Mouse (Mus musculus): ENCODE data around the gene Gtf2i. TPM values are rescaled to one million over a fixed set of nuclear protein-coding genes. Genes with fewer than 3 reads are reported as not detected.

Gtf2i gene
- total RNA-seq, 4 experiments from 2014 or later = 109 to 119 (median 112) TPM

- DNase-seq (ENCODE audit: low spot score in 2 of 2) = no peak
Observed at GRCm38 (mm10) chr5:134246146-134246545, 68.4 kb downstream of the Gtf2i start.

GRCm38 (mm10) chr5:134244890-134245289 is 69.7 kb downstream of the Gtf2i start:
- no peak for DNase-seq (ENCODE audit: low spot score in 2 of 2)

- DNase-seq (ENCODE audit: low spot score in 2 of 2) = no peak
Observed at GRCm38 (mm10) chr5:134243661-134244436, 70.7 kb downstream of the Gtf2i start.

- DNase-seq (ENCODE audit: low spot score in 2 of 2) = no peak
Observed at GRCm38 (mm10) chr5:134241831-134242230, 72.7 kb downstream of the Gtf2i start.

DNA sequence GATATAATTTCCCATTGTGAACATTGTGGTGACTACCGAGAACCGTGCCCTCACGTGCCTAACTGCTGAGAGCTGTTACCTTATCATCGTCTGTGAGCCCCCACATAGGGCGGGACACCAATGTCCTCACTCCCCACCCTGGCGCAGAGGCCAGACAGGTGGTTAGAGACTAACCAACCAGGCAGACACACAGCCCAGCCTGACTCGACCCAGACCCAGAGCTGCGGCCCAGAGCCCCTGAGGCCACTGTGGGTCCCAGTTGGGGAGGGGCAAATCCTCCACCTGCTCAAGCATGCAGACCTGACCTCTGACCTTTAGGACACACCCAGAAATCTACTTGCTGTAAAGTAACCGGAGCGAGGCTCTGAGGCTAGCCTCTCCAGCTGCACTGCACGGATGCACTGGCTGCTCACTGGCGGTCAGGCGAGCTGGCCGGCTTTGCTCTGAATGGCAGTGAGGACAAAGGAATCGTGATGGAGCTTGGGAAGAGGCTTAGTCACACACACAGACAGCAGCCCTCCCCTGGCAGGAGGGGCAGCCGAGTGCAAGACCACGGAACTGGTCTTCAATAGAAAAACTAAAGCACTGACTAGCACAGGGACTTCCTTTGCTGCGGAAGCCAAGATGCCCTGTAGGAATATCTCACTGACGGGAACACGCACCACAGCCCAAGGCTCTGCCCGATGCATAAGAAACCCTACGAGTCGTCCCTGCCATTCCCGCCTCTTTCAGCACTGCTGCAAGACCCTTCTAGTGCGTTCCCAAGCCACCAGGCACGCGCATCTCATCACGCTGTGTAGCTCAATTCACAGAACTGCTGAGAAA is 76.4 kb downstream of the Gtf2i start:
- DNase-seq (ENCODE audit: low spot score in 2 of 2) = no peak

- no peak for DNase-seq (ENCODE audit: low spot score in 2 of 2)
Observed at GRCm38 (mm10) chr5:134237508-134237907, 77.1 kb downstream of the Gtf2i start.

GRCm38 (mm10) chr5:134236796-134237195 is 77.8 kb downstream of the Gtf2i start:
- no peak for DNase-seq (ENCODE audit: low spot score in 2 of 2)

GRCm38 (mm10) chr5:134236241-134236640 is 78.3 kb downstream of the Gtf2i start:
- no peak for DNase-seq (ENCODE audit: low spot score in 2 of 2)

DNA sequence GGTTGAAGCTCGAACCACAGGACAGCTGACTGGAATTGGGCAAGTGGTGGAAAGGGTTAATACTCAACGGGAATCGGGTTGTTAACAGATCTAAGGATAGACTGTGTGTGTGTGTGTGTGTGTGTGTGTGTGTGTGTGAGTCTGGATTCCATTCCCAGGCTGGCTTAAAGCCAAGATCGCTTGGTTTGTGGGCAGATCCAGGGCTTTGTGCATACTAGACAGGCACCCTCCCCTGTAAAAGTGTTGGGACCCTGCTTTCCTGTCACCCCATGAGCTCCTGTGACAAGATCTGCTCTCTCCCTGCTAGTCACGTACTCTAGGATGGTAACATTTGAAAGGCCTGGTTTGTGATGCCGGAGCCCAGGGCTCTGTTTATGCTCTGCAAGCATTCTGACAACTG is 79.4 kb downstream of the Gtf2i start:
- no peak for DNase-seq (ENCODE audit: low spot score in 2 of 2)

- no peak for DNase-seq (ENCODE audit: low spot score in 2 of 2)
Observed at GRCm38 (mm10) chr5:134234205-134234604, 80.4 kb downstream of the Gtf2i start.

- DNase-seq (ENCODE audit: low spot score in 2 of 2) = no peak
Observed at GRCm38 (mm10) chr5:134233244-134233651, 81.3 kb downstream of the Gtf2i start.

DNA sequence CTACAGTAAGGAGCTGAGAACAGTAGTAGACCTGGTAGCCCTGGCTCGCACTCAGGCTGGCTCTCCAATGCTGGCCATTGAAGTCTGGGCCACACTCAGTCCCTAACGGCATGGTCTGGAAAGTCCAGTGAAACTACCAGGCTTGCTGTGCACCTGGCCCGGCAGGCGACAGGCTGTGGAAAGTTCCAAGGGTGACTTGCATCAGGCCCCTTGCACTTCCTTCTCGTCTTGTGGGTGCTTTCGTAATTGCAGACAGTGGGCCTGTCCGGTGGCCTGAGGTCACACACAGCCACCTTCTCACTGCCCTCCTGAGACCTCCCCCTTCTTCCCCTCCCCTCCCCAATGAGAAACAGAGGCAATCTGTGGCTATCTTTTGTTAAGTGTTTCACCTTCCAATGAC is 82.0 kb downstream of the Gtf2i start:
- DNase-seq (ENCODE audit: low spot score in 2 of 2) = no peak

- no peak for DNase-seq (ENCODE audit: low spot score in 2 of 2)
Observed at GRCm38 (mm10) chr5:134232111-134232510, 82.4 kb downstream of the Gtf2i start.

DNA sequence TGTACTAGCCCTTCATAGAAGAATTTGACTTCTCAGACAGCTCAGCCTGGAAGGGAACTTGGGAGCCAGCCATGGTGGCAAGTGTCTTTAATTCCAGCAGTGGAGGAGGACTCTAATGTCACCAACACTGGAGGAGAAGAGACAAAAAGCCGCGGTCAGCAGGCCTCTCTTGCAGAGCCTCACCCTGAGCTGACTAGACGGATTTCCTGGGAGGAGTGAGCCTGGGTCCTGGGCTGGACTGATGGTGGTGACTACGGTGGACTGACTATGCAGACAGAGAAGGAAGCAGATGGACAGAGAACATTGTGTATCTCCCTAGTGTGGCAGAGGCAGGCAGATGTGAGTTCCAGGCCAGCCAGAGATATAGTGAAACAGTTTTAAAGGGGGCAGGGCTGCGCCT is 83.2 kb downstream of the Gtf2i start:
- DNase-seq (ENCODE audit: low spot score in 2 of 2) = no peak

- DNase-seq (ENCODE audit: low spot score in 2 of 2) = no peak
Observed at GRCm38 (mm10) chr5:134229391-134229790, 85.2 kb downstream of the Gtf2i start, which contains the start of gene Ncf1. Ncf1 (minus strand) TSS chr5:134229625.

- DNase-seq (ENCODE audit: low spot score in 2 of 2) = no peak
Observed at GRCm38 (mm10) chr5:134228249-134228638, 86.3 kb downstream of the Gtf2i start.

DNA sequence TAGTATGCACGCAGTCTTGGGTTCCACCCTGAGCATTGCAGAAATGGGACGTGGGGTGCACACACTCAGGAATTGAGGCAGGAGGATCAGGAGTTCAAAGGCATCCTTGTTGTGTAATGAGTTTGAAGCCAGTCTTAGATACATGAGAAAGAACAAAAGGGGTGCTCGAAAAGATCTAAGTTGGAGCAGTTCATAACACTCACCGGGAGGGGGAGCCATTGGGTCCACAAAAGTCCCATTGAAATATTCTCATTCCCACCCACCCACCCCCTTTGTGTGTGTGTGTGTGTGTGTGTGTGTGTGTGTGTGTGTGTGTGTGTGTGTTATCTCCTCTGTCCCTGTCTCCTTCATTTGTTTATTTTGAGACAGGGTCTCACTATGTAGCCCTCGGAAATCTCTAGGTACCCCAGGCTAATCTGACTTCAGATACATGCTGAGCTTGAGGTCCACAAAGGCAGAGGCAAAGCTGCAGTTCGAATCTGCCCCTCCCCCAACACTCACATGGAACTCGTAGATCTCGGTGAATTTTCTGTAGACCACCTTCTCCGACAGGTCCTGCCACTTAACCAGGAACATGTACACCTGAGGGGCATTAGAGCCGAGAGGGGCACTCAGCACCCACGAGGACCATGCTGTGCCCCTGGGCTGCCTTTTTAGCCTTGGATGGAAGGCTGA is 86.8 kb downstream of the Gtf2i start:
- DNase-seq (ENCODE audit: low spot score in 2 of 2) = no peak

- no peak for DNase-seq (ENCODE audit: low spot score in 2 of 2)
Observed at GRCm38 (mm10) chr5:134226946-134227345, 87.6 kb downstream of the Gtf2i start.

DNA sequence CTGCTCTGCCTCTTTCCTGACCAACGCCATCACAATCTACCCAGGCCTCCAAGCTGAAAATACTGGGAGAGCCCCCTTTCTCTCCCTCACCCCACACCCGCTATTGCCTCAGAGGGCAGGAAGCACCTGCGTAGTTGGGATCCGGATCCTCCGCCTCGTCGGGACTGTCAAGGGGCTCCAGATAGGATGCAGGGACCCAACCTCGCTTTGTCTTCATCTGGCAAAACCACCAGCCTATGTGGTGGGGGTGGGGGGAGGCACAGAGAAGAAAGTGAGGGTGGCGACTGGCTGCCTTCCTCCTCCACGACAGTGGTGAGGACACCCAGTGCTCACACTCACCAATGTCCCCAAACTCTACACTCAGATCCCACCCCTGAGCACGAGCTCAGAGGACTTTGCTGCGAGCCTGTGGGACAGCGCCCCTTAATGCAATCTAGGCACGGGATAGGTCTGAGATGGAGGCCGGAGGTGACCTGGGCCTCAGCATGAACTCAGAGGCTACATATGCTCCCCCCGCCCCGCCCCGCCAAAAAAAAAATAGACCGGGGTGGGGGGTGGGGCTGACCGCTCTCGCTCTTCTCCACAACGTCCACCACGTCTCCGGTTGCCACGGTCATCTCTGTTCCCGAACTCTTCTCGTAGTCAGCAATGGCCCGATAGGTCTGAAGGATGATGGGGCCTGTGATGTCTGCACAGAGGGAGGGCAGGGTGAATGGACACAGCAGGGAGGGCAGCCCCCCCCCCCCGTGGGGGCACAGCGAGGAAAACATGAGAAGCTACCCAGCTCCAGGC is 89.3 kb downstream of the Gtf2i start:
- DNase-seq (ENCODE audit: low spot score in 2 of 2) = no peak

GRCm38 (mm10) chr5:134221708-134222150 is 92.8 kb downstream of the Gtf2i start:
- no peak for DNase-seq (ENCODE audit: low spot score in 2 of 2)

- DNase-seq (ENCODE audit: low spot score in 2 of 2) = no peak
Observed at GRCm38 (mm10) chr5:134221278-134221677, 93.3 kb downstream of the Gtf2i start.

Measured in gastrocnemius, adult 8-10 months (tissue).